Mouse (Mus musculus) forebrain, postnatal 0 days (tissue): ENCODE measurements around the gene Uggt1. TPM values are rescaled to one million over a fixed set of nuclear protein-coding genes. Genes with fewer than 3 reads are reported as not detected.

Source experiments
- ATAC-seq: fragments of 200-750 bp; cut with Nextera tagmentation; 2 replicates; pipeline ENCODE4 v1.8.0; 2017; ENCODE audit warnings: mild to moderate bottlenecking, moderate library complexity
- DNase-seq: peaks from one replicate; pipeline ENCODE4 v3.0.0-alpha.2; 2015
- H3K27ac ChIP-seq: fragments of 300-500 bp; sonication (generic); 2 replicates; pipeline ENCODE4 v1.5.1; 2014; ENCODE audit warnings: low read depth, mild to moderate bottlenecking, antibody characterized with exemption, low read length, moderate library complexity, mixed read lengths
- H3K27me3 ChIP-seq: fragments of 300-500 bp; sonication (generic); 2 replicates; pipeline ENCODE4 v1.6.1; 2014; ENCODE audit warnings: mild to moderate bottlenecking, low read length, mixed read lengths; ENCODE audit not compliant: insufficient read depth
- H3K36me3 ChIP-seq: fragments of 300-500 bp; sonication (generic); 2 replicates; pipeline ENCODE4 v1.6.1; 2014; ENCODE audit warnings: mild to moderate bottlenecking, moderate library complexity; ENCODE audit not compliant: insufficient read depth
- H3K4me1 ChIP-seq: fragments of 300-500 bp; sonication (generic); 2 replicates; pipeline ENCODE4 v1.6.1; 2014; ENCODE audit warnings: antibody characterized with exemption; ENCODE audit not compliant: insufficient read depth
- H3K4me2 ChIP-seq: fragments of 300-500 bp; sonication (generic); 2 replicates; pipeline ENCODE4 v1.6.1; 2014; ENCODE audit warnings: low read depth, mild to moderate bottlenecking, moderate library complexity
- H3K4me3 ChIP-seq: fragments of 300-500 bp; sonication (generic); 2 replicates; pipeline ENCODE4 v1.5.1; 2014; ENCODE audit warnings: low read depth, low read length, mixed read lengths
- H3K9ac ChIP-seq: fragments of 300-500 bp; sonication (generic); 2 replicates; pipeline ENCODE4 v1.6.1; 2014; ENCODE audit warnings: mild to moderate bottlenecking
- H3K9me3 ChIP-seq: fragments of 300-500 bp; sonication (generic); 2 replicates; pipeline ENCODE4 v1.6.1; 2016; ENCODE audit warnings: low read length
- CTCF ChIP-seq: sonication (generic); IDR thresholded peaks from 2 replicates; pipeline ENCODE4 v1.5.1; 2016; ENCODE audit warnings: antibody characterized with exemption, control low read depth, low read depth
- WGBS: fragments of 180-500 bp; shearing (Covaris S2); extraction: QIAGEN DNeasy Blood & Tissue Kit; methylation state at CpG from one replicate; pipeline ENCODE4 v1.1.7; 2014; 5-methylcytosine and 5-hydroxymethylcytosine counted together
- polyA plus RNA-seq: library from polyadenylated mRNA; unstranded; fragments of >200 nt; fragmentation: Nextera tagmentation; extraction: Ambion mirVana; gene quantifications from 2 replicates; pipeline ENCODE4 v1.2.1, GENCODE M21; 2015
- total RNA-seq: library from RNA; depleted of rRNA; stranded (reverse); fragments of >200 nt; gene quantifications from 2 replicates; pipeline ENCODE4 v1.2.3, GENCODE M21; 2014

The Uggt1 gene
- total and polyA plus RNA-seq, 2 experiments from 2014 or later: 24.5 to 54.1 TPM

DNA sequence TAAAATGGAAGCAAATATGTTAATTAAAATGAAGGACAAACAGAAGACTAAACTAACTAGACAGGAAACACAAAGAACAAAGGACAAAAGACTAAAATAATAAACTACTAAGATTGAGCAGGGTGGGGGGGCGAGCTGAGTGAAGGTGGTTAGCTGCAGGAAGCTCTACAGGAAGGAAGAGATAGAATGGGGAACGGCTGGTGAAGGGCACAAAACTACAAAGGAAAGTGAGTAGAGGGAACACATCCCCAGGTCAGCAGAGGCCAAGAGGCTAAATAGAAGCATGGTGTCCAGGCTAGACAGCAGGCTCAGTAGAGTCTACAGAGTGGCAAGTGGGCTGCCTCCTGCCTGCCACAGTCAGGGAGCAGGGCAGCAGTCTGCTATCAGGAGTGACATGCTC, 95.7 kb downstream of the Uggt1 start:
- no peaks in the 10 kb centered on the region for H3K9me3 ChIP-seq
- H3K36me3 ChIP-seq: peaks cover 83% of the 10 kb centered on the region
- no peak for DNase-seq
- H3K4me3 ChIP-seq: no peak overlapping the region
- no peak overlapping the region for H3K27ac ChIP-seq
- H3K27me3 ChIP-seq: no peaks in the 10 kb centered on the region
- H3K4me1 ChIP-seq: no peaks in the 10 kb centered on the region
- H3K4me2 ChIP-seq: no peak overlapping the region
- H3K9ac ChIP-seq: no peak overlapping the region
- 78% methylated on average over 2 of the region's 2 CpGs for WGBS
- no peak for ATAC-seq
- no peak for TF ChIP-seq CTCF

- Histone ChIP-seq H3K9me3 (no peaks in the 10 kb centered on the region), H3K27ac (no peak overlapping the region), H3K4me2 (no peak overlapping the region), H3K36me3 (peaks cover 62% of the 10 kb centered on the region), H3K4me1 (no peaks in the 10 kb centered on the region), H3K9ac (no peak overlapping the region), H3K27me3 (no peaks in the 10 kb centered on the region), H3K4me3 (no peak overlapping the region)
- ATAC-seq (peak; percentile 66), DNase-seq (peak; percentile 60)
- peak; percentile 64 for TF ChIP-seq CTCF
- 13% methylated on average over 1 of the region's 1 CpGs for WGBS
These were observed 99.5 kb downstream of the Uggt1 start for GRCm38 (mm10) chr1:36145050-36145449.

- WGBS: 90% methylated on average over 15 of the region's 15 CpGs
- no peaks in the 10 kb centered on the region for H3K9me3 ChIP-seq
- no peaks in the 10 kb centered on the region for H3K4me1 ChIP-seq
- no peak overlapping the region for H3K4me3 ChIP-seq
- H3K27me3 ChIP-seq: no peaks in the 10 kb centered on the region
- TF ChIP-seq CTCF: no peak
- H3K9ac ChIP-seq: no peak overlapping the region
- H3K4me2 ChIP-seq: no peak overlapping the region
- H3K27ac ChIP-seq: no peak overlapping the region
- H3K36me3 ChIP-seq: peaks cover 26% of the 10 kb centered on the region
- no peak for ATAC-seq
- no peak for DNase-seq
These were observed 104.2 kb downstream of the Uggt1 start for GRCm38 (mm10) chr1:36140311-36140710.

GRCm38 (mm10) chr1:36134584-36134983, 109.9 kb downstream of the Uggt1 start:
- Histone ChIP-seq H3K9me3 (no peaks in the 10 kb centered on the region), H3K4me1 (no peaks in the 10 kb centered on the region), H3K27me3 (no peaks in the 10 kb centered on the region), H3K4me3 (no peak overlapping the region), H3K27ac (no peak overlapping the region), H3K4me2 (no peak overlapping the region), H3K36me3 (no peaks in the 10 kb centered on the region; the same call in 1 of the 2 replicates), H3K9ac (no peak overlapping the region)
- DNase-seq: peak; percentile 78
- peak; percentile 86 for TF ChIP-seq CTCF
- peak; percentile 75 for ATAC-seq
- WGBS: under 1% methylated on average over 3 of the region's 3 CpGs

- ATAC-seq (no peak), DNase-seq (no peak)
- no peaks in the 10 kb centered on the region for H3K4me1 ChIP-seq
- no peak overlapping the region for H3K9ac ChIP-seq
- H3K4me3 ChIP-seq: no peak overlapping the region
- H3K27me3 ChIP-seq: no peaks in the 10 kb centered on the region
- WGBS: 81% methylated on average over 3 of the region's 3 CpGs
- TF ChIP-seq CTCF: no peak
- no peak overlapping the region for H3K27ac ChIP-seq
- H3K36me3 ChIP-seq: no peaks in the 10 kb centered on the region; the same call in 1 of the 2 replicates
- H3K9me3 ChIP-seq: no peaks in the 10 kb centered on the region
- no peak overlapping the region for H3K4me2 ChIP-seq
These were observed 110.9 kb downstream of the Uggt1 start for GRCm38 (mm10) chr1:36133647-36134046.

DNA sequence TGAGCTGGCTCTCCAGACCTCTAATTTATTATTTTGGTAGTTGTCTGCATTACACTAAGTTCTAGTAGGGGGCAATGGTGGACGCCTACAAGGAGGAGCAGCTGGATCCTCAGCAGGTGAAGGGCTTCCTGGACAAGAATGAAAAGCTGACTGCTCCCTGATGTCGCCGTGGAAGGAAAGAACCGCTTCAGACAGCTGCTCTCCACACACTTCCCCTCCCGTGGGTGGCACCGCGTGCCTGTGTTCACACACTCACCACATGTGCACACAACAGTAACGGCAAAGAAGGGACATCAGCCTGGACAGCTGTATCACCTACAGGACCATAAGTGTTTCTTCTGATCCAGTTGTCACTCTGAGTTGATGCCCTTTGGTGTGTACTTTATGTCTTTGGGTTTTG, 111.5 kb downstream of the Uggt1 start:
- DNase-seq (no peak), ATAC-seq (no peak)
- no peak for TF ChIP-seq CTCF
- no peak overlapping the region for H3K9ac ChIP-seq
- WGBS: 81% methylated on average over 8 of the region's 8 CpGs
- no peaks in the 10 kb centered on the region for H3K36me3 ChIP-seq
- no peaks in the 10 kb centered on the region for H3K4me1 ChIP-seq
- H3K9me3 ChIP-seq: no peaks in the 10 kb centered on the region
- no peaks in the 10 kb centered on the region for H3K27me3 ChIP-seq
- no peak overlapping the region for H3K27ac ChIP-seq
- no peak overlapping the region for H3K4me3 ChIP-seq
- no peak overlapping the region for H3K4me2 ChIP-seq

DNA sequence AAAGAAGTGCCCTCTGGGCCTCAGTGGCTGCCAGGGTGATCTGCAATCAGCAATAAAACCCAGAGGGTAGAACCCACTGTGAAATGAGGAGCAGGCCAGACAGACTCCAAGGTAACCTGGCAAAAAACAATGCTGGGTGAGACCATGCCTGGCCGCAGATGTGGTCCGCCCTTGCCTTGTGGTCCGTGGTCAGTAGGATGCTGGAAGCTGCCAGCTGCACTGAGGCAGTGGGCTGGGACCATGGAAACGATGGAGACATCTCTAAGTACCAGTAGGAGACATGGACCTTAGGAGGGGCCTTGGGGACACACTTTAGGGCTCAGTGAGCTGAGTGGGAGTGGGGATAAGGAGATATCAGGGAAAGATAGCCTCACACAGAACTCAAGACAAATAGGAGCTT, 112.3 kb downstream of the Uggt1 start:
- Histone ChIP-seq H3K9me3 (no peaks in the 10 kb centered on the region), H3K4me3 (no peak overlapping the region), H3K27ac (no peak overlapping the region), H3K27me3 (no peaks in the 10 kb centered on the region), H3K36me3 (no peaks in the 10 kb centered on the region), H3K4me1 (no peaks in the 10 kb centered on the region), H3K9ac (no peak overlapping the region), H3K4me2 (no peak overlapping the region)
- no peak for TF ChIP-seq CTCF
- no peak for ATAC-seq
- DNase-seq: no peak
- WGBS: 66% methylated on average over 4 of the region's 4 CpGs

- ATAC-seq: no peak
- Histone ChIP-seq H3K4me3 (no peak overlapping the region), H3K27ac (no peak overlapping the region), H3K9me3 (no peaks in the 10 kb centered on the region), H3K4me2 (no peak overlapping the region), H3K9ac (no peak overlapping the region), H3K27me3 (no peaks in the 10 kb centered on the region), H3K4me1 (no peaks in the 10 kb centered on the region), H3K36me3 (no peaks in the 10 kb centered on the region)
- TF ChIP-seq CTCF: no peak
- DNase-seq: no peak
- WGBS: 73% methylated on average over 8 of the region's 8 CpGs
These were observed 112.8 kb downstream of the Uggt1 start for GRCm38 (mm10) chr1:36131766-36132165.
